Mouse (Mus musculus) gonadal fat pad, adult 2 months (tissue): ENCODE measurements around the gene Nsun7. TPM values are rescaled to one million over a fixed set of nuclear protein-coding genes. Genes with fewer than 3 reads are reported as not detected.

Experiments used
- DNase-seq: peaks from one replicate; pipeline ENCODE4 v3.0.0-alpha.2; 2012; ENCODE audit warnings: low read depth
- polyA plus RNA-seq: library from polyadenylated mRNA; depleted of rRNA; stranded (reverse); fragments of >200 nt; gene quantifications from 2 replicates; pipeline ENCODE4 v1.2.3, GENCODE M21; 2012

The Nsun7 gene
- polyA plus RNA-seq, 1 experiment, result 0.49 TPM

DNA sequence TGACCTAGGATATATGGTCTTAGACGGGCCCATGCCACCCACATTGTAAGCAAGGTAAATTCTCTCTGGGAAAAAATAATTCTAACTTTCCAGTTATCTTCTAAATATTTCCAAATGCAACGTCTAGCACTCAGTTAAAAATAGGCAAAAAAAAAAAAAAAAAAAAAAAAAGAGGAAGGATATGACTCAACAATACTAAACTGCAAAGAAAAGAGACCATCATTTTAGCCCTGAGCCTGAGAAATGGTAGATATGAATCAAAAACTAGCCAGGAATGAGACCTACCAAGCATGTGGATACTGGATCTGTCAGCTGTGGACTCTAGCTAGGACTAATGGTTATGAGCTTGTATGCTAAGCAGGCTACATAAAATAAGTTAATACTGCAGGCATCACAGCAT is 20.0 kb downstream of the Nsun7 start:
- DNase-seq, result no peak

DNA sequence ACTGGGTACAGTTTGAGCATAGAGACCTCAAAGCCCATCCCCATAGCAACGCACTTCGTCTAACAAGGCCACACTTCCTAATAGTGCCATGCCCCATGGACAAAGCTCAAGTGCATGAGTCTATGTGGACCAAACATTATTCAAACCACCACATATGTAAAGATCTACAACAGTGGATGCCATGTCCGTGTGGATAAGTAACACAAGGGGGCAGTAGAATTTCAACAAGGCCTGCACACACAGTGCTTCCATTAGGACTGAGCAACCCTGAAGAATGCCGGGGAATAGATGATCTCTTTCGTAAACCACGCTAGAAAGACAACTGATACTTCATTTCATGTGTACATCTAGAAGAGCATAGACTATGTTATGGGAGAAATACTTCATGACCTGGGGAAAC is 21.0 kb downstream of the Nsun7 start:
- no peak for DNase-seq

DNA sequence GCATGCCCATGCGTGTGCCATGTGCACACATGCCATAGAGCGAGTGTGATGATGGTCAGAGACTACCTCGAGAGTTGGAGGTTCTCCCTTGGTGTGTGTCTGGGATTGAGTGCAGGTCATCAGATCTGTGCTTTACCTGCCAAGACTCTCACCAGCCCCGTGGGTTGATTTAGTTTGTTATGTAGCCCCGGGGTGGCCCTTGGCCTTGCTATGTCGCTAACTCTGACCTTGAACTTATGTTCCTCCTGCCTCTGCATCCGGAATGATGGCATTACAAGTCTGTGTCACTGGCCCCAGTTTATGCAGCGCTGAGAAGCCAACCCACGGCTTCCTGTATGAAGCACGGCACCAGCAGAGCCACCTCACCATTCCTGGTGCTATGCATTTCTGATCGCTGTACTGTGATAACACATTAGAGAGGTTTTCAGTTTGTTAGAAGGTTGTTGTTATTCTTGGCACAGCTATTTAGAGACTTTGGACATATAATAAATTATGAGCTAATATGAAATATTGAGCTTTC is 34.5 kb downstream of the Nsun7 start:
- DNase-seq, result no peak

DNA sequence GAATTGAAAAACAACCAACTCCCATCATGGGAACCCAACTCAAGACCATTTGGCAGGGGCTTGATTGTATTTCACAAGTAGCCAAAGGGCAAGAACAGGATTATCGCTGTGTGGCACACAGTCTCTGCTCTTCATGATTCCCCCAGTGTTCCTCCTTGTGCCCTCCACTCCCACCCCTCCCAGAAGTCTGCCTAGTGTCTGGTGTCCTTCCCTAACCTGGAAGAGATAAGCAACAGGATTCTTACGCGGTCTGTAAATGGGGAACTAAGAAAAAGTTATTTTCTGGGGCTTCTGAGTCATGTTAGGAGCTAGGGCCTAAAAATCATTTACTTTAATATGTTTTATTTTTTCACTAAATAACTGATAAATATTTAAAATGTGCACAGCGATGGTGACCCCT is 35.3 kb downstream of the Nsun7 start:
- DNase-seq, result peak; percentile 13

DNA sequence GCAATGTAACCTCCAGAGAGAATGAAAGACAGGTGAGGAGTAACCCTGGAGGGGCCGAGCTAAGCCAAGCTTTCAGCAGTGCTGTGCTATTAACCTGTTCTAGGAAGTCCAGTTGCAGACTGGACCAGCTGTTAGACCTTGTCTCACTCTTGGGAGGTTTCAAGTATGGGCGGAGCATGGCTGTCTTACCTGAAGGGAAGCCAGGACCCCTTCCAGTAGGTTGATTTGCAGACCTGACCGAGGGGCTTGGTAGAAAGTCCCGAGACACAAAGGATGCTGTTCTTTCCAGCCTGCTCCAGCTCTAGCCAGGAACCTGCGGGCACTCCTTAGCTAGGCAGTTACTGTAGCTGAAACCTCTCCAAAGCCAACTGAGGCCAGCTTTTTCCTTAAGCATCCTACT is 36.4 kb downstream of the Nsun7 start:
- DNase-seq, result no peak

DNA sequence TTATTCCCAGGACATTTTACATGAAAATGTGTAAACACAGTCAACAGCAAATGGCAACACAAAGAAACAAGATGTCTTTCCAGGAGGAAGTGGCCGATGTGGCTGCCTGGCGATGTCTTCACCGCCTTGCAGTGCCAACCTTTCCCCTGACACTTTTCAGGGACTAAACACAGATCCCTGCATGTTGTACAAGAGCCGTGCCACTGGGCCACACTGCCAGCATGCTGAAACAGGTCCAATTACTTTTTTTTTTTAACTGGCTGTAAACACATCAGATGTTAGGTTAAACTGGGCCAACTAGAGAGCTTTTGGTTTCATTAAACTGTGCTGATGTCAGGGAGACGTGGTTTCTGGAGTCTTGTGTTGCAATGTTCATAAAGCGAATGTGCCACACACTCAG is 39.2 kb downstream of the Nsun7 start:
- DNase-seq, result no peak

DNA sequence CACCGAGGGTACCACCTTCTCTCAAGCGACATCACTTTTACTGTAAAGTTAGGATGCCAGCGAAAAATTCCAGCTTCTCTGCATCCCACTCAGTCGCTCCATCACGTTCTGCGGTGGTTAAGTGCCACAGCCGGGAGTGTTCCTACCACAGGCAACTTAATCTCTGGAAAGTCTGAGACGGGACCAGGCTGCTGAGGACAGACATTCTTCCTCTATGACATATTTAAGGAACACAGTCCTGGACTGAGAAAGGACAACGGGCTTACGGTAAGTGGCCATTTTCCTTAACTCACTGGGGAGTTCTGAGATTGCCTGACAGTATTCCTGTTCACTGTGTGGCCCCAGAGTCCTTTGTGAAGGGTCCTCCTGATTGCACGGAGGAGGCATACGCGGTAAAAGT is 40.9 kb downstream of the Nsun7 start:
- no peak for DNase-seq

DNA sequence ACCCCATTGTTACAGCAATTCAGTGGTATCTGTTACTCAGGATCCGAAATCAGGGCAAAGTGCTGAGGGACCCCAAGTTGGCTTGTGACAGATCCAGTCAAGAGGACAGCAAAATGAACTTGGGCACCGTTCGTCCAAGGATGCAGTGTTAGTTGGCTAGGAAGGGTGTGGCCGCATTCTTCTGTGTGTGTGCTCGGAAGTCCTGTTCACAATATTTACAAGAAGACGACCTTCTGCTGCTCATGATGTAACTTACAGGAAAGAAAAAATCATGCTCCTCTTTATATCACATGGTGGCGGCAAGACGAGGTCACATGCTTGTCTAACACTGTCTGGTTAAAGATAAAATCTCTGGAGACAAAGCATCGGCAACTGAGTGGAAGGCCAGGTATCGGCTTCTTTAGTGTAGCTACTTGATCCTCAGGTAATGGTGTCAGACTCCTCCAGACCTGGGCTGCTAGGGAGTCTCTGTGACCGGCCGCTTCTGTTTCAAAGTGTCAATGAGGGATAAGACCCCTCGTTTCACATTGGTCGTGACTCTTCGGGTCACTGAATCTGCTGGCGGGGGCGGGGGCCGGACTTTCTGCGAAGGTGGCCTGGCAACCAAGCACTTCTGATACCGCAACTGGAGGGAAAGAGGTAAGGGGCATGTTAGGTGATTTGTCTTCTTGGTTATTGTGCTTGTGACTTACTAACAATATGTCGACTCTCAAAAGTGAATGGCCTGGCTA is 42.6 kb downstream of the Nsun7 start:
- no peak for DNase-seq

DNA sequence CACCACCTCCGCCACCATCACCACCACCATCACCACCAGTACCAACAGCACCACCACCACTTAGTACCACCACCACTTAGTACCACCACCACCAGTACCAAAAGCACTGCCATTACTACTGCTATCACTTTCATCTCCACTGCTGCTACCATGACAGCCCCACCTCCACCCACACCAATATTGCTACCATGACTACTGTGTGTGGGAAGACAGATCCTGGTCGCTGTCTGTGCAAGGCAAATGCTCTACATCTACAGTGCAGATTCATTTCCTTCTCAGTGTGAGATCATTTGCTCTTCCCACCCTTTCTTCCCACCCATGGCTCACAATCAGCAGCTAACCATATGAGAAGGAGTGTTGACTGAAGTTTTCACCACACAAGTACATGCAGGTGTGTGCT is 43.2 kb downstream of the Nsun7 start:
- no peak for DNase-seq

DNA sequence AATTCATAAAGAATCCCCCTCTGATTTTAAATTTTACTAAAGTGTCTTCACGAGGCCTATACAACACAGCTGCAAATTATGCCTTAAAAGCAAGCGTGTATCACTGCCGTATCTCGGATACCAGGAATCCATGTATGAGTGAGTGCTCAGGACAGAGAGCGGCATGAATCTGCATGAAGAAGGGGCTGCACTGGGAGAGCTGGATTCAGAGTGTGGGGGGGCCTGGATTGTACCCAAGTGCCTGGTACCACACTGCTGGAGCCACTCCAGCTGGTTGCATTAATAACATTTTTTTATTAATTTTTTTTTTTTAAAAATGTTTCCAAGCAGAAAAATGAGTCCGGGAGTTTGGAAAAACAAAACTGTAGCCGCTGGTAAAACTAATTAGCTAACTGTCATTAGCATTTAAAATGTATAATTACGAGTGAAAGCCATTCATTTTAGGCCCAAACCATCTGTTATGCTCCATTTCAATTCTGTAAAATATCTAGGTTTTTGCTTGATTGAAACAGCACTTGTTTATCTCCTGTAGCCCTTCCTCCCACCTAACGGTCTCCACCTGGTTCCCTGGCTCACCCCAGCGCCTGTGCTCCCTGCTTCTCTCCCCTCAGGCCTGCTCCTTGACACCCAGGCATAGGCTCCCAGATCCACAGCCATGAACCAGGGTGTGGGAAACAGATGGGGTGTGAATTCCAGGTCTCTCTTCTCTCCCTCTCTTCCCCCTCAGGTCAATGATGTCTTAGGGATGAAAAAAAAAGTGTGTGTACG is 44.8 kb downstream of the Nsun7 start:
- DNase-seq, result no peak

DNA sequence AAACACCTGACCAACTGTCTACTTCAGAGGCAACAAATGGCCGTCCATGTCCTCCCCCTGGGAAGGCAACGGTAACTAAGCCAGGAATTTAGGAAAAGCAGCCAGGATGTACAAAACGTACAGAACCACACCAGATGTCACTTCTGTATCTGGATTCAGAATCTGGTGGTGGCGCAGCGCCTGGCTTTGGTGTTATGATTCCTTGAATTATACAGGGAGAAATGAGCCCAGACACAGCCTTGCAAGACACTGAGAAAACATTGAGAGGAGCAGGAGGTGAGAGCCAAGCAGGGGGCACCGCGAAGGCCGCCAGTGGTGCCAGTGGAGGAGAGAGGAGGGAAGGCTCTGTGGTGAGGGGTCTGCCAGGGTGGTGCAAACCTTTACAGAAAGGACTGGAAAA is 45.8 kb downstream of the Nsun7 start:
- no peak for DNase-seq

DNA sequence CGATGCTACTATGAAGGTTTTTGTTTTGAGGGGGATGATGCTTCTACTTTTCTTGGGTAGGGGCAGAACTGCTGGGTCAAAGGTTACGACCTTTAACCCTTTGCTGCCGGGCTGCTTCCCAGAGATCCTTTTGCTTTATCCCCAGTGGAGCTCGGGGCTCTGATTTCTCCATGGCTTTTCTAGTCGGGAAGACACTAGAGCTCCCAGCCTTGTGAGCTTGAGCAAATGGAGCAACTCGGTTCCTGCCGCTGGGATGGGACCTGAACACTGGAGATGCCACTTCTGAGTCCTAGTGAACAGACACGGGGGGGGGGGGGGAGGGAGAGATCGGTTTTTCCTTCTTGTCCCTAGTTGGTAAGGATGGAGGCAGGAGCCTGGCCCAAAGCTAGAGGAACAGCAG is 50.6 kb downstream of the Nsun7 start:
- no peak for DNase-seq

DNA sequence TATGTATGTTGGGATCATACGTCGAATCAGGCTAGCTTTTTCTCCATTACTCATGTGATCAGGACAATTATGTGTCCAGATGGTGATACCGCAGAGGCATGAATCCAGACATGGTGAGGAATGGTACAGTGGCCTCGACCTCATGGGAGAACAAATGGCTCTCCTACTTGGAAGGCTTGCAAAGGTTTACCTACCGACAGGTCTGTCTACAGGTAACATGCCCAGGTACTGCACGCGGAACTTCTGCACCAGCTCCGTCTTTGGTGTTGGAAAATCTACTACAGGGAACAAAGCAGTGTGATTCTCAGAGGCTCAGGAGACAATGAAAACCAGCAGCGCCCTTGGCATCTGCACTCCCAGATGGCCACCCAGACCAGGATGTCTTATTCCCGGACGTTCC is 51.1 kb downstream of the Nsun7 start:
- DNase-seq, result no peak

DNA sequence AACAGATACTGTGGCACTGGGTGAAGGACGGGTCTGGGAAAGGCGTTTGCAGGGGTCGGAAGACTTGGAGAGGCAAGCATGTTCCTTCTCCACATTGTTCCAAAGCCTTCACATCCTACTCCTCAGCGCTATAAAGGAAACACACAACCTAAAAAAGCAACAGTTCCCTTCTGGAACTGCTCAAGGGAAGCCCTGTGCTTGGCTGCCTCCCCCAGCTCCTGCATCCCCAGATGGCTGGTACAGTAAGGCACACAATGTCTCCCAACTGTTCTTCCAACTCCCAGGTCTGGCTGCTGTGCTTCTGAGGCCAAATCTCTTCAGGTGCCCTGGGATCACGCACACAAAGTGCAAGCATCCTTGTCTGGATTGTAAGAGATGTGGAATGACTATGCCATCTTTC is 56.1 kb downstream of the Nsun7 start:
- no peak for DNase-seq

DNA sequence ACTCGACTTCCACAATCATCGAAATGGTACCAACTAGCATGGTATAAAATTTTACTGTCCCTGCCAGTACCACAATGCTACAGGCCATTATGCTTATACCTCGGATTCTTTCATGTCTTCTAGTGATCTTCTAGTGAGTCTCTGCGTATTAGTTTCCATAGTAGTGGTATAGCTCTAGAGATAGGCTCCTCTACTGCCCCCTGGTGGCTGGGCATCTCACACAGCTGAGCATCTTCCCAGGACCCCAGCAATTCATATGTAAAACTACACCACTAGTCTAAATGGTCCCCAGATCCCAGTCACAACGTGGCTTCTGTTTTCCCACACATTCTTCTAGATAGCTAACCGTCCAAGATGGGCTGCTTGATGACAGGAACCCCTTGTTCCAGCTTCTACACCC is 59.6 kb downstream of the Nsun7 start:
- DNase-seq, result no peak

DNA sequence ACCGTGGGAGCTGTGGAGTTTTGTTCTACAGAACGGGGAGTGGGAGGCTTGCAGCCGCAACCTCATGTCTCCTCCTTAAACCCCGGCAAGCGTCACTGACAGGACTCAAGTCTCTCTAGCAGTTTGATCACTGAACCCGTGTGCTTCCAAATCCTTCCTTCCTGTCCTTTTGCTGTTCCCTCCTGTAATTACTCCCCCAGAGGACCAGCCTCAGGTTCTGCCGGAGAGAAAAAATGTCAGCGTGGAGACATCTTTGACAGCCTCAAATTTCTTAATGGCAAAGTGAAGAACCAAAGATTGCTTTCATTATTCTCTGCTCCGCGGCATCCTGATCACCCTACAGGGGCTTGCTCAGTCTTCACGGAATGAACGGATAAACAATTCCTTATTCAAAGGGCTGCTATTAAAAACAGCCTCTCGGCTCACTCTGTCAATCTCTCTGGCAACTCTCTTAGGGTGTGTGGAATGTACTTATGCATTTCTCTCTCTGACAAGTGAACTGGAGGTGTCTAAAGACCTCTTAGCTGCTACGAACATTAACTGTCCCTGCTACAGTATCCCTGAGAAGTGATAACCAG is 60.2 kb downstream of the Nsun7 start:
- DNase-seq, result no peak

DNA sequence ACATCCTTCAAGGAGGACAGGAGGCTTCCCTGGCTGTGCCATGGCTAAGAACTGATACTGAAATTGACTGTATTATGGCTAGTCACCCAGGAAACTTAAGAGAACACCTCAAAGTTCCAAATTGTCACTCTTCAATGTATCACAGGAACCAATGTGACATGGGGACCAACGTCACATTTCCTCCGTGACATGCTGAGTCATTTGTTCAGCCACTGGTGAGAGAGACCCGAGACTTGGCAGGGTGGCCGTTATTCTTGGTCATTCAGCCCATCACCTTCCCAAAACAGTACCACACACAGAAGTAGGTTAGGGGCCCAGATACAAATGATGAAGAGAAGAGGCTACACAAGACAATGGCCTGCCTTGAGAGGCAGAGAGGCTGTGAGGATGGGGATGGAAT is 63.4 kb downstream of the Nsun7 start:
- DNase-seq, result no peak

DNA sequence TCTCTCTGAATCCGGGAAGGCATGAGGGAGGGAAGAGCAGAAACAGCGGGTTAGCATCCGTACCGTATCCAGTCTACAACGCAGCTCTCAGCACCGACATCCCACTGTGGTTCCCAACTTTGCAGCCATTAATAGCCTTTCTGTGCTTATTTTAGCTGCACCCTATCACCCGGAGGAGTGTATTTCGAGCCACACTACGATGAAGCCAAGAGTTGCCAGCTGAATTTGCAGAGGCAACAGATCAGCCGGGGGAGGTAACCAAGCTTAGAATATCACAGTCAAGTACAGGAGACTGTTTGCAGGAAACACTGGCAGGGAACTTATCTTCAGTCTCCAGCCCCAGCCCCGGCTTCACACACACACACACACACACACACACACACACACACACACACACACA is 63.9 kb downstream of the Nsun7 start:
- no peak for DNase-seq

DNA sequence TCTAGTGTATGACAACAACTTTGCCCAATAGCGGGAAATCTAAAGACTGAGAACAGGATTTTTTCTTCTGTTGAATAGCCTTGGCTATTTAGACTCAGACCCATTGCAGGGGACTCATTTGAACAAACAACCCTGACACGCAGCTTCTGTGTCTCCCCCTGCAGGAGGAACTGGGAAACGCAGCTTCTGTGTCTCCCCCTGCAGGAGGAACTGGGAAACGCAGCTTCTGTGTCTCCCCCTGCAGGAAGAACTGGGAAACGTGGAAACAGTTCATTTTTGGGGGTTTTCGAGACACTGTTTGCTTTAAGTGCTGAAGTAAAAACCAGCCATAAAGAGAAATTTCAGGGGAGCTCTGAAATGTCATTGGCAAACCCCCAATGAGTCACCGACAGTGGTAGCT is 66.7 kb downstream of the Nsun7 start:
- no peak for DNase-seq

DNA sequence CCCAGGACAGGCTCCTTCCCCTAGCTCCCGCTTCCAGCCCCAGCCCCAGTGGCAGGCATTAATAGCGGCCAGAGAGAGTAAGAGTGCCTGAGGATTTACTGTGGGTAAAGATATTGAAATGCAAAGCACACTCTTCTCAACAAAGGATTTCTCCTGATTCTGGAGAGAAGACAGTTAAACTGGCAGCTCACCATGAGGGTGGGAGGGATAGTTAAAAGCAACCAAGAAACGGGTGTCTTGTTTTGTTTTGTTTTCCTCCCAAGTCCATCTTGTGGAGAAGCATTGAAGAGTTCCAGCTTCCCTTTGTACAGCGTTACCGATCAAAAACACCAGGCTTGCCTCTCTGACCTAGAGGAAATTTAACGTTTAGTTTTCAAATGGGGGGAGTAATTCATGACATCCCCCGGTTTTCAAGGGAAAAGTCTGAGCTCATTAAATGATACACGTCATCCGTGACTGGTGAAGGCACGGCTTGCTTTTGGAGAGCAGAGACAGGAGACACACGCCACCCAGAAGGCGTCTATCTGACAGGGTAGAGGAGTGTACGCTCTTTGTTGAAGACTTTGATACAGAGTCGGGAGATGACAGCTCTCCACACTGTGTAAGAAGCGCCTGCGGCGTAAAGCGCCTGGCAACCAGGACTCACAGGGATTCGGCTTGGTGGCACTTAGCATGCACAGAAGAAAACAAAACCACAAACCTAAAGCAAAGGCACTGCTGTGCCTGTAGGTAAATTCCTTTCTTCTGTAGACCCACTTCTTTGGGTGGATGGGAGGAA is 68.4 kb downstream of the Nsun7 start:
- no peak for DNase-seq

DNA sequence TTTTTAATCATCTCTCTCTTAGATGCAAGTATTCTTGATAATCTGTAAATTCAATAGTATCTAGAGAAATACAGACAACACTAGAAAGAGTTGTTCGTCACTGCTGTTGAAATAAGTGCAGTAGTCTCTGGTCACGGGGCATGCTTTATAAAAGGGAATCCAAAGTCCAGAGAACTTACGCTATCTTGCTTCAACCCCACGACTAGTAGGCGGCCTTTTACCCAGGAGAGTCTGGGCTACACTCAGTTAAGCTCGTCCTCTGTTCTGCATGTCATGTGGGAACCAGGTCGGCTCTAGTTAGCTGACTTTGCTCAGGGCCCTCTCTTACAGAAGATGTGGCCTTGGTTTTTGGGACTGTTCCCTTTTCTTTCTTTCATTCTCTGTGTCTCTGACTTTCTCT is 69.1 kb downstream of the Nsun7 start:
- DNase-seq, result no peak

DNA sequence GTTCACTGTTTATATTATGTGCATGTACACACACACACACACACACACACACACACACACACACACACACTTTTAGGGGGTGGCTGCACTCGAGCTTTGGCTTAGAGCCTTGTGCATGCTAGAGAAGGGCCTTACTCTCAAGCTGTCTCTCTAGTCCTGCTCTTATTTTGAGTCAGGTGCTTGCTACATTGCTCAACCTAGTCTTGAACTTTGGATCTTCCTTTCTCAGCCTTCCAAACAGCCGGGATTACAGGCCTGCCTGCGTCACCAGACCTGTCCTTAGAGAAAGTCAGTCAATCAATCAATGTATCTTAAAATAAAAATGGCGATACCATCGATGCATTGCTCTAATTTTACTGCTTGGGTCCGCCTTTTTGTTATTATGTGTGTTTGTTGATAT is 71.1 kb downstream of the Nsun7 start:
- DNase-seq, result no peak
